Mouse (Mus musculus) B cell, adult 2 months (primary cell): ENCODE measurements around the gene Adam6a.
"Not testable (repeated sequence)": the region's sequence is repeated elsewhere in the genome, so short reads cannot be mapped to it uniquely, and the experiment has no call there.

ENCODE experiments used
- DNase-seq, 2 experiments: peaks; one replicate each; pipeline ENCODE4 v3.0.0; 2022

Adam6a gene

GRCm38 (mm10) chr12:113543608-113544007 is at the start of gene Adam6a:
Gene Adam6a (plus strand): TSS chr12:113543908.
- DNase-seq = not testable (repeated sequence)

GRCm38 (mm10) chr12:113525901-113526300 is 17.8 kb upstream of the Adam6a start:
- DNase-seq = no peak

DNA sequence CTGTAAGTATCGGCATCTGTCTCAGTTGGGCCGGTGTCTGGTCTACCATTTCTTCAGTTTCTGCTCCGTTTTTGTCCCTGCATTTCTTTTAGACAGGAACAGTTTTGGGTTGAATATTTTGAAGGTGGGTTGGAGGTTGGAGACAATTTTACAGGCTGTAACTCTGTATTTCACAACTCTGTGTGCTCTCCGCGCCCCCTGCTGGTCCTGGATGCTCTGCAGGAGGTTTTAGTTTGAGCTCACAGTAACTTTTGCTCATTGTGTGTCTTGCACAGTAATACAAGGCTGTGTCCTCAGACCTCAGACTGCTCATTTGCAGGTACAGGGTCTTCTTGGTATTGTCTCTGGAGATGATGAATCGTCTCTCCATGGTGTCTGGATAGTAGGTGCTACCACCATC is 34.5 kb downstream of the Adam6a start:
- DNase-seq = peak; percentile 58 to 60

GRCm38 (mm10) chr12:113588001-113588400 is 44.3 kb downstream of the Adam6a start:
- DNase-seq = peak; percentile 41 to 43
